Mouse (Mus musculus) embryonic fibroblast, embryonic 13.5 days (primary cell): Measurements from ENCODE around the gene Phc1.

Source experiments
- CTCF ChIP-seq: IDR thresholded peaks from 2 replicates; pipeline ENCODE4 v1.5.1; 2011; ENCODE audit warnings: mild to moderate bottlenecking, control low read depth, low read length, moderate library complexity, borderline replicate concordance; ENCODE audit not compliant: insufficient read depth
- POLR2A ChIP-seq: IDR thresholded peaks from 2 replicates; pipeline ENCODE4 v1.6.1; 2011; ENCODE audit warnings: low read depth, mild to moderate bottlenecking, control low read depth, low read length, moderate library complexity

- TF ChIP-seq CTCF (no peak), POLR2A (no peak)
Measured at GRCm38 (mm10) chr6:122303526-122303925, 36.8 kb downstream of the Phc1 start.
